Mouse (Mus musculus): ENCODE measurements around the gene Otulin.
A peak's percentile ranks its signal among the peaks of the same experiment; 100 is the strongest.

Gene Otulin

DNA sequence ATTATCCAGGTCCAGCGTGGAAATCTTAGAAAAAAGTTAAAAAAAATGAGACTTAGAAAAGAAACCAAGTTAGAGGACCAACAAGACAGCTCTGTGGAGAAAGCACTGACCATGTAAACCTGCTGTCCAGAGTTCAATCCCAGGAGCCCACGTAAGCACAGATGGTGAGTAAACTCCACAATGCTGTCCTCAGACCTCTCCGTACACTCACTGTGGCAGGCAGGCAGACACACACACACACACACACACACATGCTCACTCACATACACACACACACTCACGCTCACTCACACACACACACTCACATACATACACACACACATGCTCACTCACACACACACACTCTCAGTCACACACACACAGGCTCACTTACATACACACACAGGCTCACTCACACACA, 17.2 kb downstream of the Otulin start:
- DNase-seq (ENCODE audit: low spot score), result no peak

DNA sequence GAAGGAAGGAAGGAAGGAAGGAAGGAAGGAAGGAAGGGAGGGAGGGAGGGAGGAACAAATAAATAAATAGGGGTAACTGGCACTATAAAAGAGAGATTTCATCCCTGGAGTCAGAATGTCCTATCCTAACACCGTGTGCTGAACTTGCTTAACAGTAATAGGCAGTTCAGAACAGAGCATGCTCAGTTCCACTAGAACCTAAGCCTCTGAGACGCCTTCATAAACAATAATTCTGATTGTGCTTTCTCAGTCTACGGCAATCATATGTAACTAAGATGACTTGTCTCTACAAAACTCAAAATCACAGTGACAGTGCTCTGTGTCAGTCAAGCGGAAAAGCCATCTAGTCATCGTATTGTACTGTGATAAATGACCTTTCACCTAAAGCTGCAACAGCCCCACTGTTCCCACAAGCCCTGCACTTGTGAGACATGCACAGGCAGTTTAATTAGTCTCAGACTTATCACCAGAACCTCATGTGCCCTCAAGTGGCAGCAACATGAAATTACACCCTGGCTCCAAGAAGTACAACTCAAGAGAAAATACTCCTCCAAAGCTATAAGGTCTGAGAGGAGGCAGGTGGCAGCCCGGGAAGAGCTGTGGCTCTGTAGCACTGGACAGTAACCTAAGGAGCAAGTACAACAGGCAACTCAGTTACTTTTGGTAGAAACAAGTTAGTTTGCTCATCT, 17.8 kb downstream of the Otulin start:
- DNase-seq (ENCODE audit: low spot score), result no peak

DNA sequence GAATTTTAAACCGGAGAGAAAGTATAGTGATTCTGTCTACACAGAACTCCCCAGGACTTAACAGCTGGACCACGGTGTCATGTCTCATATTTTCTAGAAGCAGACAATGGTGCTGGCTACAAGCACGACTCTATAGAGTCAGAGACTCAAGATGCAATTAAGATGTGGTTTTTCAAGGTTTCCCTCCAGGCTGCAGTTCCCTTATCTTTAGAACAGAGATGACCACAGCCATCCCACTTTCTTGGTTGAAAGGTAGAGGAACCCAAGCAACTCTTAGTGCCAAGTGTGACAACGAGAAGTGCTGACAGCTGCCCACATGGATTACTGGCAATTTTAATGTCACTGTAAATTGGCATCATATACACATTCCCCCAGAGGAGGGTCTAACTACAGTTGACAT, 20.9 kb downstream of the Otulin start:
- DNase-seq (ENCODE audit: low spot score), result no peak

DNA sequence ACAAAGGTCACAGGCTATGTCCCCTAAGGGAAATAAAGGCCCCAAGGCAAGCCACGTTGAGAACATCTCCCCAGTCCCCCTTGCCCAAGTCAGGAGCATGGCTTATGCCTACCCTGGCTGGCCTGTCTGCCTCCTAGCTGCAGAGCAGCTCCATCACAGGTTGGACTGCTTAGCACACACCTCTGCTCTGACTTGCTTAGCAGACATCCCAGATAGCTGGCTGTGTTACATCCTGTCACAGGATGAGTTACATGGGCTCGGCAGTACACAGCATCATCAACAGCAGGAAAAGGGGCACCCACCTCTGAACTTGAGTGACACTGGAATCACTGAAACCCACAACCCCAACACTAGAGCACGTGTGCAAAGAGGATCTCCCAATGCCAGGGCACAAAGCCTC, 25.2 kb downstream of the Otulin start:
- no peak for DNase-seq (ENCODE audit: low spot score)

DNA sequence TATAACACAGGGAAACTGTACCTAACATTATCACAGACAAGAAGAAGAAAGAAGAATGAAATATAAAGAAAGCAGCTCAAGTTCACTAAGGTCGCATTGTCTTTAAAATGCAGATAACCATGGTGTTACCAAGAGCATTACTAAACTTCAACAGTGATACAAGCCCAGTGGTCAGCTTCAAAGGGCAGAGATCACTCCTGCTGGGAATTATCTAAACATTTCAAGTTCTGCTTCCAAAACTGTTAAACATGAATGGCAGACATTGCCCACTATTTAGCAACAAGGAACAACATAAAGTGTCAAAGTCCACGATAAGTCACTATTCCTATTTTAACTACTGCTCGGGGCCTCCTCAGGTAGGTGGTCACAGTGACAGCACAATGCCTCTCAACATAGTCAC, 25.9 kb downstream of the Otulin start:
- DNase-seq (ENCODE audit: low spot score), result no peak

DNA sequence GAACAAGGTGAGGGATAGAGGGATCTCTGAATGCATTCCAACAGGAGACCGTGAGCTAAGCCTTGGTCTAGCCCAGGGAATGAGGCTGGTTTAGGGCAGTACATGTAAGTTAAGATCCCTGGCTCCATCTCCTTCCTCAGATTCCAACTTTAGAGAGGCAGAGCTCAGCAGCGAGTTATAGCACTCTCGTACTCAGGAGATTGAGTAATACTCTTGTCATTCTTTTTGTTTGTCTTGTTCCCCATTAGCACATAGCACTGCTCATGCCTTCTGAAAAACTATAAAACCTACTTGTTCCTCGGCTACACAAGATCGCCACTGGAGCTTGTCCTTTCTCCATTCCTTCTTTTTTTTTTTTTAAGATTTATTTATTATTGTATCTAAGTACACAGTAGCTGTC, 30.0 kb downstream of the Otulin start:
- no peak for DNase-seq (ENCODE audit: low spot score)

DNA sequence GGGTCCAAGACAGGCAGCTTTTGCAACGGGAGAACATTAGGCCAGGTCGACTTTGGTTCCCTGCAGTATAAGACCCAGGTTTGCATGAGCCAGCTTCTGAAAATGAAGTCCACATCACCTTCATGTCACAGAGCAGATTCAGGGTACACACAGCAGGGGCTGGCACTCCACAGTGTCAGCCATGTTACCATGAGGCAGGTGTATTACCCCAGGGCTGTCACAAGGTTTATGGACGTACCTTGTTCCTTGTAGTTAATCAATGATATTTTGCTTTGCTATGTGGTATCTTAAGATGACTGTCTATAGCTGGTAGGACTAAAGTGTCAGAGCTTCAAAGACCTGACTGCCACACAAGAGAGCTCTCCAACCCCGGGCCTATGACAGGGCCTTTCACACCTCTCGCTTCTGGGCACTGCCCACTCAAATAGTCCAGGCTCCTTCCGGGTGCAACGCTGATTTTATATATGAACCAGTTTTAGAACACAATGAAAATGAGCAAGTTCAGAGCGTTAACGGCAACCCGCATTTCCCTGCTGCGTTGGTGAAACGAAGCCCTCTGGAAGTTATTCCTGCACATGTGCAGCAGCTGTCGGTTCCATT, 31.6 kb downstream of the Otulin start:
- DNase-seq (ENCODE audit: low spot score), result no peak

DNA sequence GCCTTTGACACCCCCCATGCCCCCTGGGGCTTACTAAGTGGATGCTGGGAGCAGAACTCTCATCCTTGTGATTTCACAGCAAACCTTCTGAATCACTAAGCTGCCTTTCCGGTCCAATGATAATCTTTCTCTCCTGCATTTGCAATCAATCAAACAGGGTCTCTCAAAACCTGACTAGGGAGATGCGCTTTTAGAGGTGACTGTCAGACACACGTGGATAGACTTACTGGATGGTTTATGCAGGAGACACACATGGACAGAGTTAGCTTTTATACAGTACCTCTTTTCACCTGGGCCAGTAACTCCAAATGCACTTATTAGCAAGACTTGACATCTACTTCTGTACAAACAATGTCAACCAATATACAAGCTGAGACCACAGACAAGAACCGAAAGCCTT, 33.0 kb downstream of the Otulin start:
- no peak for DNase-seq (ENCODE audit: low spot score)

DNA sequence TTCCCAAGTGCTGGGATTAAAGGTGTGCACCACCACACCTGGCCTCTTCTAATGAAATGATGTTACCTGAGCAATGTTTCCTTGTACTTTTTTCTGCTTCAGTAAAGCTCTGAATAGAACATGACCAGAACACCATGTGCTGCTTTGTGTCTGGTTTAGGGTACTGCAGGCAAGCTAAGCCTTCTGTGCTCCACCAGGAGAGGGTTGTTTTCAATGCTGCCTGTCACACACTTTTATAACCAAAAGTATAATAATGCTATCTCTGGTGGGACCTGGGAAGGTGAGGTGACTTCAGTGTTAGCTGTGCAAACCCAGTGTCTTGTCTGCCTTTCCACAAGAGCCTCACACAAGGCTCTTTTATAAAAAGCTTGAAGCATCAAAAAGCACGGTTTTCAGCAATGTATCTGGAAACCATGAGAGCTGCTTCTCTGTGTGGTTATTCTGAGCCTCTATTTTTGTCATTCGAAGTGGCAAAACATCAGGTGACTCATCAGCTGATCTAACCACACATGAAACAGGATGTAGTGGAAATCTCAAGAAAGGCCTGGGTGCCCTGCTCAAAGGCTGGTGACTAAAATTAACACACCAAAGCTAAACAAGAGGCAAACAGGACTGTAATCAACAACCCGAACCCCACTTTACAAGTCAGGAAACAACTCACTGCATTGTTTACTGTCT, 33.9 kb downstream of the Otulin start:
- peak; percentile 75 for DNase-seq (ENCODE audit: low spot score)

DNA sequence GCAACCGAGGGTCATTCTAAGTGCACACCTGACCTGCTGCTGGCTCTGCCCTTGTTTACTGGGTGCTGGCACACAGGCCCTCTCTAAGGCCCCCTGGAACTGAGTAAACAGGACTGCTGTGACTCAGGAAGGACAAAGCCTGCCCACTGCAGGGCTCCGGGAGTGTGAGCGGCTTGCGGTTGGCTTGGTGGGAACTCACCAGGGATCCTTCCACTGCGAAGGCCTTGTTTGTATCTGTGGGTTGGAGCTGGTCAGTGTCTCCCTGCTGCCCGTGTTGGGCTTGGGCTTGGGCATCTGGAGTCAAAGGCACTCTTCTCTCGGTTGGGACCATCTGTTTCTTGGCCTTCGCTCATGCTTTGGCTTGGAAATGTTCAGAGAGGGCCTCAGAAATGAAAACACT, 34.9 kb downstream of the Otulin start:
- DNase-seq (ENCODE audit: low spot score), result no peak

DNA sequence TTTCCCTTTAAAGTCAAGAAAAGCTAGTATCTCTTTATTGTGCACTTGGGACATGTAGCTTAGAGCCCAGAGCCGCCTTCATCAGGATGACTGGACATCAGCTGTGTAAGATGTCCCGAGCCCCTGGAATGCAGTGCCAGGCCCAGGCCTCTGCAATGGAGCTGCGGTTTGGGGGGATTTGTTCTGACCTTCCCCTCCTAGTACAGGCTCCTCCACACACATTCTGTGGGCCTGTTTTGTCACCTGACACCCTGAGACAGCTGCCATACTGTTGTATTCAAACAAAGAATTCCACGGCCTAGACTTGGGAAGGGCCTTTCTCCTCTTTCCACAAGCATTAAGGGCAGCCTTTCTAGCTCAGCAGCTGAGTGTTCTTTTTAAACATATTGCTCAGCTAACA, 35.5 kb downstream of the Otulin start:
- no peak for DNase-seq (ENCODE audit: low spot score)

DNA sequence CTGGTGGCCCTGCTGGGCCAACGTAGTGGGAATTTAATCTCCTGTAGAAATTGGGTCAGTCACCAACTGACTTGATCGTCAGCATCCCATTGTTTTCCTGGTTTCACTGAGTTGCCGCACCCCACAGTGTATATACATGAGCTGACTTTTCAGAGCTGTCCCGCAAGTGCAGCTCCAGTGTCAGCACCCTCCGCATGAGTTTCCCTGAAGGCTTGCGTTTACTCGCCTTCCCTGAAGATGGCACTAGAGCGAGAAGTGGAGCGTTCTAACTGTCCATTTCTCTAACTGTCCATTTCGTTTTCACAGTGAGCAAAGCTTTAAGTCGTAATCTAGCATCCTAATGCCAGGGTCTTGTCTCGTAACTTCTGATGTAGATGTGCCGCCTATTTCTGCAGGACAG, 36.8 kb downstream of the Otulin start:
- DNase-seq (ENCODE audit: low spot score), result no peak

DNA sequence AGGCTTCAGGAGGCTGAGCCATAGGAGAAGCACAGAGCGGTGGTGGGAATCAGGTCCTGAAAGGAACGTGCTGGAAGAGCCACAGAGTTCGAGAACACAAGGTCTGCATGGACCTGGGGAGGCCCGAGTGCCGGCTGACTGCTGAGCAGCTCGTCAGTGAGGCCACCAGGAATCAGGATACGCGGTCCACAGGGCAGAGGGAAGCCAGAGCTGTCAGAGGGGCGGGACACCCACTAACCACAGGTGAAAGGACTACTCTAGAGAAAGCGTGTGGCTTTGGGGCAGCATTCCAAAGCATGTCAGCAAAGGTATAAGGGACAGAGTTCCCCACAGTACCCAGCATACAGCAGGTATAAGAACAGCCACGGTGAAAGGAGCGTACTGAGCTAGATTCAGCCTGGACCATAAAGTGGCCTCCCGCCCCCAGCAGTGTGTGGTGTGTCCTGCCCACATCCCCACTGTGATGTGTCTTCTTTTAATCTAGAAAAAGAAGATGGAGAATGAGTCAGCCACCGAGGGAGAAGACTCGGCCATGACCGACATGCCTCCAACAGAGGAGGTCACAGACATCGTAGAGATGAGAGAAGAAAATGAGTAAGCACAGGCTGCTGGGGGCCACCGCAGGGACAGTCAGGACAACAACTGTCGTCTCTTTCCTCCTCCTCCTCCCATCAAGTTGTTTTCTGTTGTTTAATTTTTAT, 37.7 kb downstream of the Otulin start:
- DNase-seq (ENCODE audit: low spot score), result no peak

DNA sequence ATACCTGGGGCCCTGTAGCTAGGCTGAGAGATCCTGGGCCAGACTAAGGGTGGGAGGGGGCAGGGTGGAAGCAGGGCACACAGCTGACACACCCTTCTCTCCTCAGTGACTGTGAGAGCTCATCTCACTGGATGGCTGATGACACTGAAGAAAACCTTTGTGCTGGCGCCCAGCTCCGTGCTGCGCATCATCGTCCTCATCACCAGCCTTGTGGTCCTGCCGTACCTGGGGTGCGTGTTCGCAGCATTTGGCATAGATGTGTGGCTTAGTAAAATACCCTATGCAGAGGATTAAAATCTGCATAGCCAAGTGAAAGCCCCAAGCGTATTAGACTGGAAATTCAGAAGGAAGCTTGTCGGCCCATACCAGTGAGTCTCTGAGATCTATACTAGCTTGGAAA, 39.7 kb downstream of the Otulin start:
- DNase-seq (ENCODE audit: low spot score), result no peak

DNA sequence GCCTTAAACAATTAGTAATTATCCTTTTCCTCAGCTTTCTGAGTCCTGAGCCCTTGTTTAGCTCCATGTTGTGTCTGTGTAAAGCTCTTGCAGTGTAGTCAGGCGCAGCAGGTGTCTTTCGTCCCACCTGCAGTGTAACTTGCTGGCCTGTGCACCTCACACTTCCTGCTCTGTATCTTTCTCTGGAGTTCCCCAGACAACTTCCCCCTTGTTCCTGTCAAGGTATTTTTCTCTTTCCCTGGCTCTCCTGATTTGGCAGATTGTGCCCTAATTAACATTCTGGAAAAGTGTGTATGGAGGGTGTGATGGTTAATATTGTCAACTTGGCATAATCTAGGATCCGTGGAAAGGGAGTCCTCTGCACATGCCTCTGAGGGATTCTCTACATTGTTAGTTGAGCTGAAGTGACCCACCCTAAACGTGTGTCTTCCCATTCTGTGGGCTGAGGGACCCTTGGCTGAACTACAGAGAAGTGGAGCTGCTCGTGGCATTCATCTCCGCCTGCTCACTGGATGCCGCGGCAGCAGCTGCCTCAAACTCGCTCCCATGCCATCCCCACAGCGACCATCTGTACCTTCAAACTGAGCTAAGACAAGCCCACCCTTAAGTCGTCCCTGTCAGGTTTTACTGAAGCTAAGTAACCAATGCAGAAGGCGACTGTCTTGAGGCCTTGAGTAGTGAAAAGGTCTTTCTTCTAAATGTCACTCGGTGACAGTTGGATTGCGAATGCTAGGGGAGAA, 42.2 kb downstream of the Otulin start:
- DNase-seq (ENCODE audit: low spot score), result no peak

DNA sequence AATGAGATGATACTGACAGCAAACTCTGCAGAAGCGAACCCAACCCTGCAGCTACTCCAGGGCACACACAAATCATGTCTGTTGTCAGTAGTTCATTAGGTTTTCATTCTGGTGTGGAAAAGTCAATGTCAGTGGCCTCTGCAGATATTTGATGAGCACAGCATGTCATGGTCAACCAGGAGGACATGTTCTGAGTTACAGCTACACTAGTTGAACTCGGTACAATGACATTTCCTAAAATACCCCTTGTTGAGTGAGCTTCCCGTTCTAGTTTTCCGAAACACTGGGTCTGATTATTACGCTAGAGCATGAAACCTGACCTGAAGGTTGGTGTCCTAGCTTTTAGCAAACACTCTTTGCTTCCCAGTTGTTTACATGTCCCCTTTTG, 44.4 kb downstream of the Otulin start:
- DNase-seq (ENCODE audit: low spot score), result no peak

DNA sequence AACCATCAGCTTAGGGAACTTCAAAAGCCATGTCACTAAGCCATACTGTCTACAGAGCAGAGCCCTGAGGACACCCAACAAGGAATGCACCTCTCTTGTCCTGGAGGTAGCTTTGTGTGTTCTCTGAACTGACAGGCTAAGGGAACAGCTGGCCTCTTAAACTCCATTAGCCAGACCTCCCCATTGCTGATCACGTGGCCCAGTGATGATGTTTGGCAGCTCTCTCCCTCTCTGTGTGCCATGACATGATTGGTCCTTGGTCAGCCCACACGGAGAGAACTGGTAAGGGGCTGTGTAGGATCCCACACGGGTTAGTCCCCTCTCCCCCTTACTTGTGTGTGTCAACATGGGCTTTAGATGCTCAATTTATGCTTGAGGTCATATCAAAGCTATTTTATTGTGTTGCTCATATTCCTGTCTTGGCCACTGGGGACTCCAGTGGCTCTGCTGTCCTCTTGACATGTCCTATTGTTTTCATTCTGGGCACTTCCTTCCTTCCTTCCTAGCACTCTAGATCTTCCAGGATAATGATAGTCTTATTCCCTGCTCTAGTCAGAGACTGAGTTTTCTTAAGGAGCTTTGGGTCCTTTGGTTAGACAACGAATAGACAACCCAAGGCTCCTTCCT, 44.9 kb downstream of the Otulin start:
- DNase-seq (ENCODE audit: low spot score), result no peak

DNA sequence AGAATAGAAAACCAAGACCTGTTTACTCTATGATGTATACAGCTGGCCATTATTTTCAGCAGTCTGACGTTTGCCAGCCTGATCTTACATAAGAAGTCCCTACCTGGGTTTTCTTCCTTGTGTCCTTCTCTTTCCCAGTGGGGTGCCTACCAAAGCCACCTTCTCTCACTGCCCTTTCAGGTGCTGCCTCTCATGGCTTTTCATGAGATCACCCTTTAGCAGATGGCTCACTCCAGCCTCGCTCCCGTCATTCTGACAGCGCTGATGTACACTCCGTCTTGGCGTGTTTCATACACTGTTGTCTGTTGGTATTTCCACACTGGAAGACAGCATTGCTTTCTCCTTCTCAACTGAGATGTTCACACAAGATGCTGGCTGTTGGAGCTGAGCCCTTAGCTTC, 46.9 kb downstream of the Otulin start:
- no peak for DNase-seq (ENCODE audit: low spot score)

DNA sequence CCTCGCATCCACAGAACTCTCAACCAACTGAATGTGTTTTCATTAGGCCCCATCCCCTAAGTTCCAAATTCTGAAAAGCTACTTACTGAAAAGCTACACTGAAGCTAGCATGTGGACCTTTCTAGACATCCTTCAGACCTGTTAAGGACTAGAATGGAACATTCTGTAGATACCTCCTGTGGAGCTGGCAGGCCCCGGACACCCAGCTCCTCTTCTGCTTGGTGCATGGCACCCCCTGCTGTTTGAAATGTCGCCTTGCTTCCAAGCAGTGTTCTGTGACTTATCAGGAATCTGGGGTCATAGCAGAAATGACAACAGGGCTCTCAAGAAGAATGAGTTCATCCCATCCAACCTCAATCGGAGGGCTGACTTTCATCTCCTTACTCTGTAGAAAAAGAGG, 47.5 kb downstream of the Otulin start:
- DNase-seq (ENCODE audit: low spot score), result peak; percentile 61

DNA sequence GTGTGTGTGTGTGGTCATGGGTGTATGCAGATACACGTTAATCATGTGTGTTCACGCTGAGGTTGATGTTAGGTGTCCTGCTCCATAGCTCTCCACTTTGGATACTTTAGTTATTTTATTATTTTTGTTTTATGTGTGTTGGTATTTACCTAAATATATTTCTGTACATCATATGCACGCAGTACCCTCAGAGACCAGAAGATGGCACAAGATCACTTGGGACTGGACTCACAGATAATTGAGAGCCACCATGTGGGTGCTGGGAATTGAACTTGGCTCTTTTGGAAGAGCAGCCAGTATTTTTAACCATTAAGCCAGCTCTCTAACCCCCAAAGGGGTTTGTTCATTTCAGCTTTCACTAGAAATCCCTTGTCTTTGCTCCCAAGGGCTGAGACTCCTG, 48.1 kb downstream of the Otulin start:
- no peak for DNase-seq (ENCODE audit: low spot score)

DNA sequence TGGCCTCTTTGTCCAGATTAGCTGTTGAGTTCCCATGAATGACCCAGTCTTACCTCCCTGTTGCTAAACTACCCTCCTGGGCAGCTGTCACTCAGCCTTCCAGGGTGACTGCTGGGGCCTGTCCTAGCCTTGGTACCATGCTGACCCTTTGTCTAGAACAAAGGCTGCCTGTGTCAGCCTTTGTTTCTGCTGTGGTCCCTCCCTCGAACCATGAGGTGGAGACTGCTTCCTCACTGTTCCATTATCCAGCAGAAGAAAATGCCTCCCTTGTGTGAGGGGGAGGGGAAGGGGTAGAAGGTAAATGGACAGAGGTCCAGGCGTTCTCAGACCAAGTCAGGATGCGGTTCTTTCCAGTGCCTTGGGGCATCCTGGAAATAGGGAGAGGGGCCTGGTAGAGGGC, 48.9 kb downstream of the Otulin start:
- no peak for DNase-seq (ENCODE audit: low spot score)

DNA sequence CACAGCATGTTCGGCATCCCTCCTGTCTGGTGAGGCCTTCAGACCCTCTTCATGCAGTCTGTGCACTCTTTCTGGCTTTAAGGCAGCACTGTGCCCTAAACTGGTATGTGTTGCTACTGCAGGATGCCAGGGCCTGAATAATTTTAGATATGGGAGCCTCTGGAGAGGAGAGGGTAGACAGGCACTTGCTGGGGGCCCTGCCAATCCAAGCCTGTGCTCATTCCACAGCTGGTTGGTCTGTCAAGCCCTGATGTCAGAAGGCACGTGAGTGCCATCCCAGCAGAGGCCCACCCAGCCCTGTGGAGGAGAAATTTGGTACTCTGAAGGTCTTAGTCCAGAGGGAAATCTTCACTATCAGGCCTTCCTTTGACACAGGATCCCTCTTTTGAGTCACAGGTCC, 49.7 kb downstream of the Otulin start:
- no peak for DNase-seq (ENCODE audit: low spot score)

All from left cerebral cortex, adult 11 months (tissue).